Mouse (Mus musculus) heart, adult 9 months (tissue): ENCODE data around the gene Gpc6.
A peak's percentile ranks its signal among the peaks of the same experiment; 100 is the strongest.

ENCODE experiments used
- DNase-seq, 2 experiments: peaks; one replicate each; pipeline ENCODE4 v3.0.0; 2022; ENCODE audit warnings: low spot score in 2 of 2

Gpc6 gene

GRCm38 (mm10) chr14:117238226-117238625 lies 313.1 kb downstream of the Gpc6 start:
- no peak for DNase-seq

- no peak for DNase-seq
Measured at GRCm38 (mm10) chr14:117239694-117240427, 314.7 kb downstream of the Gpc6 start.

- peak in 1 of 2 experiments; percentile 6 for DNase-seq
Measured at GRCm38 (mm10) chr14:117245631-117246030, 320.5 kb downstream of the Gpc6 start.

- DNase-seq: no peak
Measured at GRCm38 (mm10) chr14:117256192-117256591, 331.1 kb downstream of the Gpc6 start.

- no peak for DNase-seq
Measured at GRCm38 (mm10) chr14:117265653-117266052, 340.5 kb downstream of the Gpc6 start.

GRCm38 (mm10) chr14:117267823-117268601 lies 342.9 kb downstream of the Gpc6 start:
- DNase-seq: peak in 1 of 2 experiments; percentile 6

- no peak for DNase-seq
Measured at GRCm38 (mm10) chr14:117283631-117284030, 358.5 kb downstream of the Gpc6 start.

GRCm38 (mm10) chr14:117293746-117294145 lies 368.6 kb downstream of the Gpc6 start:
- no peak for DNase-seq

- DNase-seq: no peak
Measured at GRCm38 (mm10) chr14:117296207-117296838, 371.2 kb downstream of the Gpc6 start.

- DNase-seq: no peak
Measured at GRCm38 (mm10) chr14:117301019-117301418, 375.9 kb downstream of the Gpc6 start.

- no peak for DNase-seq
Measured at GRCm38 (mm10) chr14:117303901-117304722, 379.0 kb downstream of the Gpc6 start.

GRCm38 (mm10) chr14:117304723-117305010 lies 379.6 kb downstream of the Gpc6 start:
- no peak for DNase-seq

GRCm38 (mm10) chr14:117309997-117310520 lies 384.9 kb downstream of the Gpc6 start:
- no peak for DNase-seq

- no peak for DNase-seq
Measured at GRCm38 (mm10) chr14:117324214-117324613, 399.1 kb downstream of the Gpc6 start.

- no peak for DNase-seq
Measured at GRCm38 (mm10) chr14:117332256-117332655, 407.1 kb downstream of the Gpc6 start.

- DNase-seq: no peak
Measured at GRCm38 (mm10) chr14:117337271-117337670, 412.2 kb downstream of the Gpc6 start.

GRCm38 (mm10) chr14:117340549-117340948 lies 415.4 kb downstream of the Gpc6 start:
- no peak for DNase-seq

GRCm38 (mm10) chr14:117344505-117344904 lies 419.4 kb downstream of the Gpc6 start:
- DNase-seq: no peak

GRCm38 (mm10) chr14:117346372-117346885 lies 421.3 kb downstream of the Gpc6 start:
- DNase-seq: no peak

- no peak for DNase-seq
Measured at GRCm38 (mm10) chr14:117351296-117351695, 426.2 kb downstream of the Gpc6 start.
